Mouse (Mus musculus): ENCODE results near the gene Ptpn6. TPM values are rescaled to one million over a fixed set of nuclear protein-coding genes. Genes with fewer than 3 reads are reported as not detected.

Ptpn6 gene
- polyA plus RNA-seq (2012; rRNA removed): 24.2 and 25.2 TPM in 2 replicates

DNA sequence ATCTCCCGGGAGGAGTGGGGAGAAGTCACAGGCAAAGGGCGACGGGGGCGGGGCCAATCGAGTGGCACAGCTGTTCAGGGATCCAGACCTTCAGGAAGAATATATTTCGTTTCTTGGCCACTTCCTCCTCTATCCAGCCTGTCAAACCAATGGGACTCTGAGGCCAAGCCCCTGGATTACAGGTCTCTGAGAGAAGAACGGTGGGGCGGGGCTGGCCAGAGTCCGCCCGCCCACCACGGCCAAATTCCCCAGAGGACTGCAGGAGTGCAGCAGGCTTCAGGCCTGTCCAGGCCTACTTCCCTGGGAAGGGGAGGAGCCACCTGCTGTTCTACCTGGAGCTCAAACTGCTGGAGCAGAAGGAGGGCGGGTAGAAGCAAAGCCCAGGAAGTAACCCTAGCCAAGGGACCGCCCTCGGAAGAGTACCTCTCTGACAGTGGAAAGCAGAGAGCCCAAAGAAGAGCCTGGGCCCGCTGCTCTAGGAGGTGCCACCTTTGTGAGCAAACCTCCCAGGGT, at the start of gene Ptpn6:
Gene Ptpn6 (minus strand): TSS at position 204 of the 513 bp plus-strand sequence.
- no peak for DNase-seq (ENCODE audit: low read depth)

DNA sequence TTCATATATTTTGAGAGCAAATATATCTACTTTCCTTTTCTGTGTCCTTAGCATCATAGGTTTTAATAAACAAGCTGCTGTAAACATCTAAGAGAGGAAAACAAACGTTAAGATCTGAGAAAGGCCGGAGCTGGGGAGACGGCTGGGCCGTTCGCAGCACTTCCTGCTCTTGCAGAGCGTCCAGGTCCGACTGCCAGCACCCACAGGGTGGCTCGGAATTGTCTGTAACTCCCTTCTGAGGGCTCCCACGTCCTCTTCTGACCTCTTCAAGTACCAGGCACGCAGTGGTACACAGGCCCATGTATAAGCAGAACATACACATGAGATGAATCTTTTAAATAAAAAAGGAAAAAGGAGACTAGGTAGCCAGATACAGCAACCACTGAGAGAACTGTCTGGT, 49.2 kb upstream of the Ptpn6 start:
- DNase-seq (ENCODE audit: low read depth): no peak

GRCm38 (mm10) chr6:124786756-124787420, 48.4 kb upstream of the Ptpn6 start:
- no peak for DNase-seq (ENCODE audit: low read depth)

- DNase-seq (ENCODE audit: low read depth): no peak
Observed at GRCm38 (mm10) chr6:124782436-124782835, 43.9 kb upstream of the Ptpn6 start.

DNA sequence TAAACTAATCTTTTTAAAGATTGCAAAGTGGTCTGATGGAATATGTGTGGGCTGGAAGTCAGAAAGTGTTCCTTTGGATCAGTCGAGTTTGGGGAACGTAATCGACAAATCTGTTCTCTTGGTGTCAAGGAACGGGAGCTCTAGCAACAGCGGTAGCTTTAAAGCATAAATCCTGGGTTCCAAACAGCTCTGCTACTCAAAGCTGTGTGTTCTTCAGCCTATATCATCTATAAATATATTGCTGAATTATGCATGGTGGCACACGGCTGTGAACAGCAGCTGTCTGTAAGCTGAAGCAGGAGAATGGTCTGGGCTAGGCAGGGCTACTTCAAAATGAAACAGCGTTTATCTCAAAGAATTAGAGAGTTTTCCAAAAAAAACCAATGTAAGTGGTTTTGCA, 42.4 kb upstream of the Ptpn6 start:
- no peak for DNase-seq (ENCODE audit: low read depth)

DNA sequence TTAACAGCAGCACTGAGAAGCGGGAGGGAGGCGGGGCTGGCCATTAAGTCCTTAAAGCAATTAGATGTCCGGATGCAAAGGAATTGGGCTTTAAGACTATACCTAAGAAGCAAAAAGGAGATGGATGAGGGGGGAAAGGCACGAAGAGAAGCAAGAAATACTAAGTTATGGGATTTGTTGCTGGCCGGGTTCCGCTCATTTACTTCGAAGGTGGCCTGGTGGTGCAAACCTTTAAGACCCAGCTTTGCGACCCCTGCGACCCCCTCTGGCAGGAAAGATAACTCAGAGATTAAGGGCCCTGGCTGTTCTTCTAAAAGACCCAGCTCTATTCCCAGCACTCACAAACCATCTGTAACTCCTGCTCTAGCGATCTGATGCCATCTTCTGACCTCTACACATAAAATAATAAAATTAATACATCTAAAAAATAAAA, 41.5 kb upstream of the Ptpn6 start:
- no peak for DNase-seq (ENCODE audit: low read depth)

GRCm38 (mm10) chr6:124779222-124779983, 40.9 kb upstream of the Ptpn6 start, which contains the start of gene Lrrc23:
Lrrc23 (minus strand) TSS chr6:124779727.
- DNase-seq (ENCODE audit: low read depth): no peak

DNA sequence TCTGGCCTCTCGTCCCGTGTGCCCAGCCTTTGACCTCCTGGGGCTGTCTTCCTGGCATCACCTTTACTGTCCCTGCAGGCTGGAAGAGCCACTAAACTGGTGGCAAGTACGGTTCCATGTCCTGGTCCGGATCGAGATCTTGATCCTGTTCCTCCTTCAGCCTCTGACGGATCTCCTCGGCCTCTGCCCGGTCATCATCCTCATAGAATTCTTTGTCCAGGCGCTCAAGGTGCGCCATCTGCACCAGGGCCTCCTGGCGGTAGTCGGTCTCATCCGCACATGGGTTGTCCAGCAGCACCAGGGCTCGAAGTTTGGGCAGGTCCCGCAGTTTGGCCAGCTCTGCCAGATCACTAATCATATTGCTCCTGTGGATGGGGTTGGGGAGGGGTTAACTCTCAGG, 32.0 kb upstream of the Ptpn6 start:
- DNase-seq (ENCODE audit: low read depth): no peak

DNA sequence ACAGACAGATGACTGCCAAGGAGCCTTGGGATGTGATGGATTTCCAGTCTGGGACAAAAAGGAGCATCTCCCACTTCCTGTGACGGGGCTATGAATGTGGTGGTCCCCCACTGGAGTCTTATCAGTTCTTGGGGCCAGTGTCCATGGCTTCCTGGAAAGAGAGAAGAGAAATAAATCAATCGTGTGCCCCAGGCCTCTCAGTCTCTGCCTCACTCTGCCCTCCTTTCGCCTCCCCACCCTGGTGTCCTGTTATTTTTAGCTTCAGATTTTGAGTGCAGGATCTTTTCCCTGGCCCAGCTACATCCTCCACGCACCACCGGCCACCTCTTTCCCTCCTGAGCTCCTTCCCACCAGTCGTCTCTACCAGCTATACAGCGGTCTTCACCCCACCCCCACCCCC, 31.5 kb upstream of the Ptpn6 start:
- DNase-seq (ENCODE audit: low read depth): no peak

- no peak for DNase-seq (ENCODE audit: low read depth)
Observed at GRCm38 (mm10) chr6:124769101-124769765, 30.7 kb upstream of the Ptpn6 start, which contains the start of gene Eno2. Eno2 (minus strand) TSS chr6:124769673.

DNA sequence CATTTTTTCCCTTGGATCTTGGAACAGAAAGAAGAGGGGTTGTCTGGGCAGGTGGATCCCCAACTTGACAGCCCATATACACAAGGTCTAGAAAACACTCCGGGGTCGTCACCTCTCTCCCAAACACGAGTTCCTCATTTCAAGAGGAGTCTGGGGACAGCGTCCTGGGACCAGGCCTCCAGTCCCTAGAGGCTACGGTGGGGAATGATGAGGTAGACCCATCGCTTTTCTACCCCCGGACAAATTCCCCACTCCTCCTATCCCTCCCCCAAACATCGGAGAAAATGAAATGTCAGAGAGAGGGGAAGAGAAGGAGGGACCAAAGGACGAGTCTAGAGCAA, 30.2 kb upstream of the Ptpn6 start:
- DNase-seq (ENCODE audit: low read depth): no peak

DNA sequence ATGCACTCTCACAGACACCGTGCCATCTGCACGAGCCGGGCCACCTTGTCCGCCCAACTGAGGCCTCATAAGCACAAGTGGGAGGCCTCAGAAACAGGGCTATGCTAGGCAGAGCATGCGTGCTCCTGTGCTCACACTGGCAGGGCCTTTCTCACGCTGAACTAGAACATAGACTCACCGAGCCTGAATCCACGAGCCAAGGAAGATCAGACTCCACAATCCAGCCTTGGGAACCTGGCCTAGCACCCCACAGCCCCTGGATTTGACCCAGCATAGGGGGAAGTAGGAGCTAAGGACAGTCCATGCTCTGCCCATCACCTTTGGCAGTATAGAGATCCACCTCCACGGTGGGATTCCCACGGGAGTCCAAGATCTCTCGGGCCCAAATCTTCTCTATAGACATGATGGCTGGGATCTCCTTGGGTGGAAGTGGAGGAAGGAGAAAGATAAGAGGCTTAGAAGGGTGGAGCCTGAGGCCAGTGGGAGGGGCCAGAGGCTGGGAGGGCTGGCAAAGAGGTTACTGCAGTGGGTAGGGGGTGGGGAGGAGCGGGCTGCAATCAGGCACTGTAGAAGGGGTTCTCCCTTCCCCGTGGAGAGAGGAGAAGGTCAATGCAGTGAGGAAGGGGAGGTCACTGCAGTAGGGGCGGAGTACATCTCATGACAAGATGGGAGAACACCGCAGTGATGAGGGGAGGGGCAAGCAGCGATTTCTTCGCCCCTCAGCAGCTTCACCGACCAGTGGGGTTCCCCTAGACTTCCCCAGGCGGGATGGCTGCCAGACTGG, 29.6 kb upstream of the Ptpn6 start:
- DNase-seq (ENCODE audit: low read depth): no peak

- no peak for DNase-seq (ENCODE audit: low read depth)
Observed at GRCm38 (mm10) chr6:124767536-124767919, 29.0 kb upstream of the Ptpn6 start.

GRCm38 (mm10) chr6:124765951-124766350, 27.4 kb upstream of the Ptpn6 start:
- DNase-seq (ENCODE audit: low read depth): no peak

GRCm38 (mm10) chr6:124759259-124759658, 20.7 kb upstream of the Ptpn6 start:
- no peak for DNase-seq (ENCODE audit: low read depth)

DNA sequence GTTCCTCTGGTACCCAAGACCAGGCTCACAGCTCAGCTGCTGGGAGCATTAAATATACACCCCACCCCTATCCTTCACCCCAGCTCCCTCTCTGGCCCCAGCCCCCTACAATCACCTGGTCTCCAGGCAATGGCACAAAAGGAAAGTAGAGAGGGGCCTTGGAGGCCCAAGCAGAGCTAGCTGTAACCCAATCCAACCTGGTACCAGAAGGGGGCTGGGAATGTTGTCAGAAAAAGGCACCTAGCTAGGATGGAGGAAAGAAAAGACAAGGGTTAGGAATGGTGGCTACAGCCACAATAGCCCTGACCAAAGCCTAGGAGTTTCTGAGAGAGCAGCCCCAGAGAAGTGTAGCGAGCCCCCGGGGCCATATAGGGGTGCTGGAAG, 20.3 kb upstream of the Ptpn6 start:
- DNase-seq (ENCODE audit: low read depth): no peak

GRCm38 (mm10) chr6:124757909-124758848, 19.7 kb upstream of the Ptpn6 start:
- no peak for DNase-seq (ENCODE audit: low read depth)

DNA sequence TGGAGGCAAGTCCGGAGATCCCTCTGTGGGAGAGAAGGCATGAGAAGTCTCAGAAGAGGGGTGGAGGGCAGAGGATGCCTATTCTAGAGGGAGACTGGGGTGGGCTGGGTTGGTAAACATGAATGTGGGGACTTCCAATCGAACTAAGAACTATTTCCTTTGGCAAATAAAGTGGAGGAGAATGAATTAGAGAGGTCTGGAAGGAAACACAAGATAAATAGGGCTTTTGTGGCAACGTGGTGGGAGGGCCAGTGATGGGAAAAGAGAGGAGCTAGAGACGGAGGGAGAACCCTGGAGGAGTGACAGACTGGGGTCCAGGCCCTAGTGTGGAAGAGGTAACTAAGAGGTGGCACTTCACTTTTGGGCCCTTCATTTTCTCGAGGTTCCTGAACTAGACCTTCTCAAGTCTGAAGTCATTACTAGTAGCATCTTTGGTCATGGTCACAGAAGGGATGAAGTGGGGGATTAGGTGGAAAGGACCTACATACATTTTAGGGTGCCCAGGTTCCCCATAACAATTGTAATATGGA, 18.9 kb upstream of the Ptpn6 start:
- DNase-seq (ENCODE audit: low read depth): no peak

- no peak for DNase-seq (ENCODE audit: low read depth)
Observed at GRCm38 (mm10) chr6:124756652-124757350, 18.3 kb upstream of the Ptpn6 start.

Data from gonadal fat pad, adult 2 months (tissue).